Comparison of ENCODE assay signal across 7 mouse cellular contexts in genomic region chr9:108306571-108306980, GRCm38 (mm10). TPM values are rescaled to one million over a fixed set of nuclear protein-coding genes. Genes with fewer than 3 reads are reported as not detected.
DNase-seq lines count a peak whose midpoint lies in the region; ATAC-seq and TF ChIP-seq lines count a peak whose summit lies in the region.

No protein-coding gene starts in this region.

- WGBS in limb, embryonic 13.5 days = under 1% methylated on average over 51 of the region's 51 CpGs
- WGBS in midbrain, embryonic 13.5 days = under 1% methylated on average over 48 of the region's 51 CpGs

- H3K9ac ChIP-seq in ES-E14 (ENCODE audit: insufficient read depth, low read depth, low read length, poor library complexity, severe bottlenecking) = peak overlapping the region; percentile 99
- H3K9ac ChIP-seq in limb, embryonic 13.5 days = peak overlapping the region; percentile 97
- H3K9ac ChIP-seq in midbrain, embryonic 13.5 days (replicated peaks) = peak overlapping the region; percentile 92

- no peaks in the 10 kb centered on the region for H3K9me3 ChIP-seq in ES-E14 (ENCODE audit: control insufficient read depth, insufficient read depth, low read depth, low read length)
- no peaks in the 10 kb centered on the region for H3K9me3 ChIP-seq in limb, embryonic 13.5 days
- no peaks in the 10 kb centered on the region for H3K9me3 ChIP-seq in midbrain, embryonic 13.5 days

- peak; percentile 62 for ATAC-seq in erythroid progenitor cell, adult 5-6 weeks (replicated peaks; ENCODE audit: low FRiP score, poor library complexity, severe bottlenecking)
- peak; percentile 60 for ATAC-seq in limb, embryonic 13.5 days (ENCODE audit: low FRiP score, low read depth)
- ATAC-seq in midbrain, embryonic 13.5 days = peak; percentile 71

- no peak for DNase-seq in ES-E14 (ENCODE audit: low read depth, low spot score)
- DNase-seq in adrenal gland, adult 18-20 months (ENCODE audit: low spot score in 2 of 2) = peak; percentile 81
- peak; percentile 86 for DNase-seq in heart, postnatal 4 days
- DNase-seq in spleen, postnatal 14 days (ENCODE audit: low spot score in 2 of 2) = peak; percentile 73 to 82

- H3K36me3 ChIP-seq in ES-E14 (ENCODE audit: control insufficient read depth, insufficient read depth, low read length, poor library complexity, severe bottlenecking) = peaks cover 13% of the 10 kb centered on the region
- peaks cover 18% of the 10 kb centered on the region for H3K36me3 ChIP-seq in limb, embryonic 13.5 days
- H3K36me3 ChIP-seq in midbrain, embryonic 13.5 days = peaks cover 25% of the 10 kb centered on the region

- H3K27me3 ChIP-seq in limb, embryonic 13.5 days = no peaks in the 10 kb centered on the region
- no peaks in the 10 kb centered on the region for H3K27me3 ChIP-seq in midbrain, embryonic 13.5 days

- peak overlapping the region; percentile 98 for H3K4me3 ChIP-seq in ES-E14 (ENCODE audit: insufficient read depth in 1 of 2, low read depth in 1 of 2, low read length in 2 of 2, poor library complexity in 1 of 2, severe bottlenecking in 1 of 2)
- peak overlapping the region; percentile 94 for H3K4me3 ChIP-seq in limb, embryonic 13.5 days
- peak overlapping the region; percentile 93 for H3K4me3 ChIP-seq in midbrain, embryonic 13.5 days (replicated peaks)

- in situ Hi-C loops in ES-E14 (cut with MboI; ENCODE audit: low sequenced_read_pairs in 2 of 2, unreplicated experiment in 2 of 2) = no loop called here

- H3K4me2 ChIP-seq in limb, embryonic 13.5 days (replicated peaks) = peak overlapping the region; percentile 86
- H3K4me2 ChIP-seq in midbrain, embryonic 13.5 days (replicated peaks) = peak overlapping the region; percentile 62

- H3K4me1 ChIP-seq in ES-E14 (ENCODE audit: control insufficient read depth in 2 of 2, insufficient read depth in 2 of 2, low read length in 2 of 2, poor library complexity in 1 of 2) = peaks cover 3 to 9% of the 10 kb centered on the region in 2 experiments
- peaks cover 32% of the 10 kb centered on the region for H3K4me1 ChIP-seq in limb, embryonic 13.5 days
- H3K4me1 ChIP-seq in midbrain, embryonic 13.5 days (replicated peaks) = peaks cover 47% of the 10 kb centered on the region

- H3K27ac ChIP-seq in ES-E14 (ENCODE audit: insufficient read depth, low read depth, low read length, poor library complexity, severe bottlenecking) = peak overlapping the region; percentile 97
- peak overlapping the region; percentile 100 for H3K27ac ChIP-seq in limb, embryonic 13.5 days
- peak overlapping the region; percentile 98 for H3K27ac ChIP-seq in midbrain, embryonic 13.5 days

TF ChIP-seq in ES-E14, 5 proteins besides CTCF, POLR2A, EP300 and RAD21:
- TF ChIP-seq HCFC1 (IDR thresholded peaks at IDR 0.05; ENCODE audit: borderline replicate concordance, insufficient read depth, low read length) (0 out of 2 replicates have a peak, but pooled peaks have one; percentile 6), ZNF384 (IDR thresholded peaks at IDR 0.05; ENCODE audit: low read depth, low read length) (no peak)

RNA-seq across cellular contexts. Expression of gene Tcta, which starts 0.6 kb away (rescaled TPM):
- total RNA-seq in ES-E14 (2012; rRNA removed) = 10.0 and 11.0 TPM in 2 replicates
- total RNA-seq in adrenal gland, adult 18-20 months (2021) = 10 to 100 TPM; 36.1 to 36.2 TPM
- 5.9 and 11.5 TPM in 2 replicates for total RNA-seq in erythroid progenitor cell, adult 5-6 weeks (2015; ENCODE audit: low replicate concordance)
- total RNA-seq in erythroid progenitor cell, adult 5-6 weeks (2017; ENCODE audit: low replicate concordance) = 2.3 and 2.4 TPM in 2 replicates
- total RNA-seq in heart, postnatal 4 days (2021) = 10 to 100 TPM; 15.9 to 19.1 TPM
- polyA plus RNA-seq in limb, embryonic 13.5 days (2015; fragmentation: Nextera tagmentation; extraction: Ambion mirVana) = 30.3 and 35.8 TPM in 2 replicates
- polyA plus RNA-seq in midbrain, embryonic 13.5 days (2015; fragmentation: Nextera tagmentation; extraction: Ambion mirVana) = 52.6 and 57.5 TPM in 2 replicates

RNA-seq across cellular contexts. Expression of gene Rhoa, which starts 0.6 kb away (rescaled TPM):
- total RNA-seq in ES-E14 (2012; rRNA removed) = 82.9 and 125 TPM in 2 replicates
- total RNA-seq in adrenal gland, adult 18-20 months (2021) = 100 to 1,000 TPM; 356 to 357 TPM
- 157 and 175 TPM in 2 replicates for total RNA-seq in erythroid progenitor cell, adult 5-6 weeks (2015; ENCODE audit: low replicate concordance)
- total RNA-seq in erythroid progenitor cell, adult 5-6 weeks (2017; ENCODE audit: low replicate concordance) = 253 and 313 TPM in 2 replicates
- 100 to 1,000 TPM; 341 to 348 TPM for total RNA-seq in heart, postnatal 4 days (2021)
- 426 and 428 TPM in 2 replicates for polyA plus RNA-seq in limb, embryonic 13.5 days (2015; fragmentation: Nextera tagmentation; extraction: Ambion mirVana)
- 288 and 306 TPM in 2 replicates for polyA plus RNA-seq in midbrain, embryonic 13.5 days (2015; fragmentation: Nextera tagmentation; extraction: Ambion mirVana)

RNA-seq across cellular contexts. Expression of gene Amt, which starts 9.9 kb away (rescaled TPM):
- 63.9 and 77.9 TPM in 2 replicates for total RNA-seq in ES-E14 (2012; rRNA removed)
- 1 to 10 TPM; 4.2 to 5.8 TPM for total RNA-seq in adrenal gland, adult 18-20 months (2021)
- total RNA-seq in erythroid progenitor cell, adult 5-6 weeks (2015; ENCODE audit: low replicate concordance) = not detected in 2 replicates
- total RNA-seq in erythroid progenitor cell, adult 5-6 weeks (2017; ENCODE audit: low replicate concordance) = not detected in 2 replicates
- 1 to 10 TPM; 3.6 to 6.0 TPM for total RNA-seq in heart, postnatal 4 days (2021)
- polyA plus RNA-seq in limb, embryonic 13.5 days (2015; fragmentation: Nextera tagmentation; extraction: Ambion mirVana) = 13.5 and 13.7 TPM in 2 replicates
- 33.6 and 35.5 TPM in 2 replicates for polyA plus RNA-seq in midbrain, embryonic 13.5 days (2015; fragmentation: Nextera tagmentation; extraction: Ambion mirVana)

RNA-seq across cellular contexts. Expression of gene Nicn1, which starts 16.3 kb away (rescaled TPM):
- 9.2 and 9.9 TPM in 2 replicates for total RNA-seq in ES-E14 (2012; rRNA removed)
- total RNA-seq in adrenal gland, adult 18-20 months (2021) = 10 to 100 TPM; 19.0 to 29.2 TPM
- total RNA-seq in erythroid progenitor cell, adult 5-6 weeks (2015; ENCODE audit: low replicate concordance) = not detected in 2 replicates
- 0.64 and 0.91 TPM in 2 replicates for total RNA-seq in erythroid progenitor cell, adult 5-6 weeks (2017; ENCODE audit: low replicate concordance)
- 10 to 100 TPM; 19.3 to 21.2 TPM for total RNA-seq in heart, postnatal 4 days (2021)
- 53.0 and 54.0 TPM in 2 replicates for polyA plus RNA-seq in limb, embryonic 13.5 days (2015; fragmentation: Nextera tagmentation; extraction: Ambion mirVana)
- 118 TPM in 2 replicates for polyA plus RNA-seq in midbrain, embryonic 13.5 days (2015; fragmentation: Nextera tagmentation; extraction: Ambion mirVana)

RNA-seq across cellular contexts. Expression of gene Gpx1, which starts 32.1 kb away (rescaled TPM):
- total RNA-seq in ES-E14 (2012; rRNA removed) = 797 and 939 TPM in 2 replicates
- total RNA-seq in adrenal gland, adult 18-20 months (2021) = 100 to 1,000 TPM; 551 to 749 TPM
- total RNA-seq in erythroid progenitor cell, adult 5-6 weeks (2015; ENCODE audit: low replicate concordance) = 4,218 and 4,387 TPM in 2 replicates
- 2,703 and 2,741 TPM in 2 replicates for total RNA-seq in erythroid progenitor cell, adult 5-6 weeks (2017; ENCODE audit: low replicate concordance)
- total RNA-seq in heart, postnatal 4 days (2021) = 100 to 1,000 TPM; 159 to 185 TPM
- polyA plus RNA-seq in limb, embryonic 13.5 days (2015; fragmentation: Nextera tagmentation; extraction: Ambion mirVana) = 633 and 719 TPM in 2 replicates
- polyA plus RNA-seq in midbrain, embryonic 13.5 days (2015; fragmentation: Nextera tagmentation; extraction: Ambion mirVana) = 474 and 511 TPM in 2 replicates
